Mouse (Mus musculus): ENCODE measurements around the gene Fkbp2. TPM values are rescaled to one million over a fixed set of nuclear protein-coding genes. Genes with fewer than 3 reads are reported as not detected.

The Fkbp2 gene
- 373 and 400 TPM in 2 replicates for polyA plus RNA-seq (2012)

DNA sequence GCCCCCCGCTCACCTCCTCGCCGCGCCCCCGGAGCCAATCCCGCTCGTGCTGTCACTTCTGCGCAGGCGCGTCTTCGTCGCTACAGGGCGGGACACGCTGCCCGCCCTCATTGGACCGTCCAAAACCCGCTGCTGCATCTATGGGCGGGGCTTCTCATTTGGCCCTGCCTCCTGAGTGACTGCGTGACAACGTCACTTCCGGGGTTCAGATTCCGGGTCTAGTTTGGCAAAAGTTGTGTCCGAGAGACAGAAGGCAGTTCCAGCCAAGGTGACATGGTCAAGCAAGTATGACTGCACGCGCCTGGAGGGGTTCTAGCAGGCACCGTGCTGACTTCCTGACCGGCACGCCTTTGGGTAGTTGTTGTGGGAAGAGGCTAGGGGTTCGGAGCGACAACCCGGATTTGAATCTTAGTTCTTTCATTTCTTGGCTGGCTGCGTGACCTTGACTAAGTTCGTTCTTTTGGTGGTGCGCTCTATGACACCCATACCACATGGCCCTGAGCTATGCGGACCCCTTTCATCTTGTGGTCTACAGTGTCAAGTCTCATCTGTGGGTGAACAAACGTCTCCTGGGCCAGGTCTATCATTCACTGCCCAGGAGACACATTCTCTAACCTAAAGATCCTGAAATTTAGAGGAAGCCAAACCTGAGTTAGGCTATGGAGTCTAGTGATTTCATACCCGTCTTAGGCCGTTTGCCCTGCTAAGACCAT, at the start of gene Fkbp2:
Fkbp2 (minus strand) TSS at position 121 of the 713 bp plus-strand sequence.

GRCm38 (mm10) chr19:7019191-7019590, 38.9 kb upstream of the Fkbp2 start, which contains the start of gene Fermt3:
Gene Fermt3, minus strand, starts transcription at chr19:7019469.

DNA sequence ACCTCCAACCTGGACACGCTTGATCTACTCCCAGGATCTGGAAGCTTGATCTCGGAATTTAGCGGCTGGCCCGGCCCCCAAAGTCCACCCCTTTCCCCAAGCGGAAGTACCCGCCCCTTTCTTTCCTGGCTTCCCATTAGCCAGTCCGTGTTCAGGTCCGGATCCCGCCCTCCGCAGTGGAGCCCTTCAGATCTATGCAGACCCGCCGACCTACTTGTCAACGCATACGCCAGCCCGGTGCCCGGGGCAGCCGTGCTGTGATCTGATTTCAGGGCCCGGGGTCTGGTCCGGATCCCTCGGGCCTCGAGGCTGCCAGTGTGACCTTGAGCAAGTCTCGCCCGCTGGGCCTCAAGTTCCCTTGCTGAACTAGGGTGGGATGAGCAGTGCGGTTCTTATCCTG, 15.7 kb upstream of the Fkbp2 start, which contains the start of the genes Nudt22 and Trpt1:
Nudt22 (minus strand) TSS at position 112 of the 400 bp plus-strand sequence.
Trpt1 (plus strand) TSS at position 126 of the 400 bp plus-strand sequence.

GRCm38 (mm10) chr19:6992011-6992858, 11.9 kb upstream of the Fkbp2 start, which contains the start of gene Dnajc4:
Gene Dnajc4, minus strand, starts transcription at chr19:6992572.

DNA sequence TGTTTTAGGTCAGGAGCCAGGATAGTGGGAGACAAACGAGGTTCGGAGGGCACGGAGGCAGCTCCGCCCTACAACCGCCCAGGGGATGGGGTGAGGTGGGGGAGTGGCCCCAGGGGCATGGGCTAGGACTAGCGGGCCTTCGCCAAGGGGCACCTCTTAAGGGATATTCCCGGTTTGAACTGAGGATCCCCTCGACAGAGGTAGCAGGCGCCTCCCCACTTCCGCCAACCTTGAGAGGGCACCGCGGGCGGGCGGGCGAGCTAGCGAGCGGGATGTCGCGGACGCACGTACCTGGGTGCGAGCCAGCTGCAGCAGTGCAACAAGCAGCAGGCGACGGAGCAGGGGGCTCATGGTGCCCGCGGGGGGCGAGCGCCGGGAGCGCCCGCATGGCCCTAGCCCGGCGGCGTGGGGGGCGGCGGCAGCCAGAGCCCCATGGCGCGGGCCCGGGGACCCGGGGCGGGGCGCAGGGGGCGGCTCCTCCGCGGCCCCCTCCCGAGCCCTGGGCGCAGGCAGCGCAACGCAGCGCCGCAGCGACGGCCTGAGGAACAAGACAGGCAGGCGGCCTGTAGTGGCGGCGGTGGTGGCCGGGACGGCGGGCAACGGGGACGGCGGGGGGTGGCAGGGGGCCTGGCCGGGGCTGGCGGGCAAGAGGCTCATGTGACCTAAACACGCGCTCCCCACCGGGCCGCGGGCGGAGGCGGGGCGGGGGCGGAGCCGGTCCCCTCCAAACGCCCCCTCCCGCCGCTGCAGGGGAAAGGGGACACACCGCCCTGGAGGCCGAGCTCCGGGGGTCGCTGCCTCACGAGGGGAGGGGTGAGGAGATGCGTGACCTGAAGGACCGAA, 7.0 kb upstream of the Fkbp2 start, which contains the start of gene Vegfb:
Vegfb (minus strand) TSS at position 591 of the 843 bp plus-strand sequence.

GRCm38 (mm10) chr19:6975537-6976521, 4.5 kb downstream of the Fkbp2 start, which contains the start of gene Plcb3:
Gene Plcb3, minus strand, starts transcription at chr19:6976470.

DNA sequence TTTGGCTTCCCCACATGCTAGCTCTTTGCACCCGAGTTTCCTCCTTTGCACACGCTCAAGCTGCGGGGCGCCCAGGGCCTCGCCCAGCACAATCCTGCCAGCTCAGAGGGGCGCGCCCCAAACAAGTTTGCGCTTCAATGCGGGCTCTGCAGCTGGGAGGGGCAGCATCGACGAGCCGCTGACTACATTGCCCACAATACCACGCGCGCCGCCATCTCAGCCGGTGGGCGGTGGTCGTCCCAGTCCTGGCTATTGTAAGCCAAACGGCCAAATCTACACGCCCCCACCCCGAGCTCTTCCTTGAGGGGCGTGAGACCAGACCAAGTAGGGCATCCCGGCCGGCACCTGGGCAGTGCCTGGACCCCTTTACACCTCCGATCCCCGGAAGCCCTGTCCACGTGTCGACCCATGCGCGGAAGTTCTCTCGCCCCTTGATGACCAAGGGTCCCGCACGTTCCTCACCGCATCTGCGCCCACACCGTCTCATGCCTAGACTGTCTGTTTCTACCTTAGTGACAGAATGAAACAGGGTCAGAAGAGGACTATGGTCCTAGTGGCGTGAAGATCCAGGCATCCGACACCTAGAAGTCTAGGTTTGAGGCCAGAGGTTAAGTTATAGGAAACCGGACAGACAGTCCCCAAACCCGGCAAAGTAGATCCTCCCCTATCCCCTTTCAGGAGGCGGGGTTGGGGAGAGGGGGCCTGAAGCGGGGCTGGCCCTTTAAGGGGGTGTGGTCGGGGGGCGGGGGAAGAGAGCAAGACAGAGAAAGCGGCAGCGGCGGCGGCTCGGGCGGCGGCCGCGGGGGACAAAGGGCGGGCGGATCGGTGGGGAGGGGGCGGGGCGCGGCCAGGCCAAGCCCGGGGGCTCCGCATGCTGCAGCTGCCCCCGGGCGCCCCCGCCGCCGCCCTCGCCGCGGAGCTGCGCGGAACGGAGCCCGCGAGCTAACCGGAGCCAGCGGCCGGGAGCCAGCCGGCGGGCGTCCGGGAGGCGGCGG, 5.8 kb downstream of the Fkbp2 start, which contains the start of gene Ppp1r14b:
Ppp1r14b (plus strand) TSS at position 758 of the 995 bp plus-strand sequence.

DNA sequence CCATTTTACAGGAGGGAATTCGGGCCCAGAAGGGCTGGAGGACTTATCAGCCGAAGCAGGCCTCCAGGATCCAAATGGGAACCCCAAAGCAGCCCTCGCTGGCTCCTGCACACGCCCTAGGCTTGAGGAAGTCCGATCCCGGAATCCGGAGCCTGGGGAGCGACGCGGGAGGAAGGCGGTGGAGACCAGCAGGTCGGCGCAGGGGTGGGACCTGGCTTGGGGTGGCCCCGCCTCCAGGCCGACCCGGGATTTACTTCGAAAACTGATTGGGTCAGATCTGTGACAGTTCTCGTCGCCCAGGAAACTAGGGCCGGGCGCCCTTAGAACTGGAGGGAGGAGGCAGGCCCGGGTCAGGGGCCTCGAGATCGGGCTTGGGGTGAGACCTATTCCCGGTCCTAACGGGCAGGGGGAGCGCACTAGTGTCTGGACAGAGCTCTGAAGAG, 38.0 kb downstream of the Fkbp2 start, which contains the start of gene Gpr137:
Gpr137 (minus strand) TSS at position 232 of the 443 bp plus-strand sequence.

DNA sequence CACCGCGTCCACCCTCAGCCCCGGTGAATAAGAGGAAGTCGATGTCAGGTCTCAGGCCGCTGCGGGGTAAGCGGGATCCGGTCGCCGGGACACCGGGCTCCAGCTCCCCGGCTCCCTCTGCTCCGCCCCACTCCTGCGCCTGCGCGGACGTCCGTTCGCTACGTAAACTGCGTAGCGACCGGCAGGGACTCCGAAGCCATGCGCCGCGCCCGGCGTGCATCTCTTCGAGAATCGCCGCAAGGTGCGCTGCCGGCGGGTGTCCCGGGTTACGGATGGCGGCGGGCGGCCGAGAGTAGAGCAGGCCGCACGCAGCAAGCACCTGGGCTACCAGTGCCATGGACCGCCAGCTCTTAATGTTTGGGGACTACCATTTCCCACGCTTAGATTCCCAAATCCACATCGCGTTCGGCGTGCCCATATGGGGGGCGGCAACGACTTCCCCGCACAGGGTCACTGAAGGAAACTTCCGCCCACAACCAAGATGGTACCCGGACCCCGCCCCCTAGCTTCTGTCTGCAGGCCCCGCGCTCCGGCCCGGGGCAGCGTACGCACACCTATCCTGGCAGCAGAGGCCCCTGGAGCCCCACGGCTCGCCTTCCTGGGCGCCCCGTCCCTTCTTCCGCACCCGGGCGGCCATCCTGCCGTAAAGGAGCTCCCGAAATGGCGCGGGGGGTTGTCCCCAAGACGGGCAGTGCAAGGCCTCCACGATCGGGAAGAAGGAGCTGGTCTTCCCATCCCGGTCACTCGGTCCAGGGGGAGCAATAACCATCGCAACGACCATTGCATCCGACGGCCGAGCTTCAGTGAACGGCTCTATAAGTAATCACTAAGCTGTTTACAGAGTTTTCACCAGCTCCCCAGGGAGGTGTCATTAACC, 38.7 kb downstream of the Fkbp2 start, which contains the start of gene Bad:
Bad (plus strand) TSS at position 490 of the 877 bp plus-strand sequence.

DNA sequence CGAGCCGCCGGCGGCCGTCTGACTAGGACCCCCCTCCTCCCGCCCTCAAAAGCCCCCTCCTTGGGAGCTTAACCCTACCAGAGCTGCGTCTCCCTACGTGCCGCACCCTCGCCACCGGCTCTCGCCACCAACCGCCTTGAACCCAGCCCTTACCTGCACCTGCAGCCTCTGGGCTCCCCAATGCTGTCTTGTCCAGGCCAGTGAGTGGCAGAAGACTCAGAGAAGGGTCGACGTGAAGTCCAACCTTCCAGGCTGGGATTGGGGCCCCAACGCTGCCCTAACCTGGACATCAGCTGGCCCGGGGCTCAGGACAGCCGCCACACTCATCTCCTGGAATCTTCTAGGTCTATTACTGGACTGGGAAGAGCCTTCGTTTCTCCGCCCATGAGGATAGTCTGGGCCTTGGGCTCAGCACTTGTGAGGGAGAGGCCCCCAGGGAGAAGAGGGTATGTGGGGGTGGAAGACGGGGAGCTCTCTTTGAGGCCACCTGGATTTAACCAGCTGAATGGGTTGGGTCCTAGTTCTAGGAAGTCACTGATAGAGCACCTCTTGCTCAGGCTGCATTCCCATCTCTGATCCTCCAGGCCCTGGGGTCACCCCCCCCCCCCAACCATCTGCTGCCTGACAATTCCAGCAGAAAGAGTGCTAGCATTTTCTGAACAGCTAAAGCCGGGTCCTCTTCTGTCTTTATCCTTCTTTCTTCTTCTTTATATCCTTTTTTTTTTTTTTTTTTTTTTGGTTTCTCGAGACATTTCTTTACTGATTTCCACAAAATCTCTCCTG, 45.9 kb downstream of the Fkbp2 start, which contains the start of gene Kcnk4:
Kcnk4 (minus strand) TSS at position 321 of the 783 bp plus-strand sequence.

Other genes with a start within 250 kb of the Fkbp2 start
- 33.4 and 34.4 TPM in 2 replicates for gene Rps6ka4, start 139.9 kb downstream of the Fkbp2 start, polyA plus RNA-seq (2012)
- gene Ccdc88b, start 122.3 kb downstream of the Fkbp2 start, polyA plus RNA-seq (2012), result 90.5 and 124 TPM in 2 replicates
- 198 and 202 TPM in 2 replicates for gene Trmt112, start 70.8 kb downstream of the Fkbp2 start, polyA plus RNA-seq (2012)
- gene Prdx5, start 70.4 kb downstream of the Fkbp2 start, polyA plus RNA-seq (2012), result 539 and 682 TPM in 2 replicates
- 55.6 and 62.2 TPM in 2 replicates for gene Esrra, start 58.7 kb downstream of the Fkbp2 start, polyA plus RNA-seq (2012)
- 0.43 TPM in 1 of 2 replicates, not detected in the other for gene Catsperz, start 55.1 kb downstream of the Fkbp2 start, polyA plus RNA-seq (2012)
- 0.02 TPM in 2 replicates for gene Kcnk4, start 46.0 kb downstream of the Fkbp2 start, polyA plus RNA-seq (2012)
- gene Bad, start 38.6 kb downstream of the Fkbp2 start, polyA plus RNA-seq (2012), result 87.8 and 89.7 TPM in 2 replicates
- 59.4 and 67.4 TPM in 2 replicates for gene Gpr137, start 38.0 kb downstream of the Fkbp2 start, polyA plus RNA-seq (2012)
- gene Ppp1r14b, start 5.5 kb downstream of the Fkbp2 start, polyA plus RNA-seq (2012), result 492 and 511 TPM in 2 replicates
- 25.3 and 36.0 TPM in 2 replicates for gene Plcb3, start 4.0 kb downstream of the Fkbp2 start, polyA plus RNA-seq (2012)
- 105 and 119 TPM in 2 replicates for gene Vegfb, start 7.2 kb upstream of the Fkbp2 start, polyA plus RNA-seq (2012)
- 18.0 and 21.8 TPM in 2 replicates for gene Dnajc4, start 12.1 kb upstream of the Fkbp2 start, polyA plus RNA-seq (2012)
- 14.0 and 16.0 TPM in 2 replicates for gene Nudt22, start 15.6 kb upstream of the Fkbp2 start, polyA plus RNA-seq (2012)
- 1.1 and 1.7 TPM in 2 replicates for gene Trpt1, start 15.6 kb upstream of the Fkbp2 start, polyA plus RNA-seq (2012)
- 645 and 679 TPM in 2 replicates for gene Fermt3, start 39.0 kb upstream of the Fkbp2 start, polyA plus RNA-seq (2012)
- 123 and 137 TPM in 2 replicates for gene Stip1, start 59.5 kb upstream of the Fkbp2 start, polyA plus RNA-seq (2012)
- 87.5 and 120 TPM in 2 replicates for gene Macrod1, start 76.3 kb upstream of the Fkbp2 start, polyA plus RNA-seq (2012)
- gene Flrt1, start 125.2 kb upstream of the Fkbp2 start, polyA plus RNA-seq (2012), result 0.02 TPM in 1 of 2 replicates, not detected in the other
- 113 and 121 TPM in 2 replicates for gene Otub1, start 225.8 kb upstream of the Fkbp2 start, polyA plus RNA-seq (2012)
- gene Cox8a, start 237.1 kb upstream of the Fkbp2 start, polyA plus RNA-seq (2012), result 338 and 372 TPM in 2 replicates

Data from megakaryocyte-erythroid progenitor cell, adult 5 weeks (primary cell).